Mouse (Mus musculus) right cerebral cortex, adult 2 months (tissue): ENCODE data around the gene Rufy1.
A peak's percentile ranks its signal among the peaks of the same experiment; 100 is the strongest.
"Not testable (repeated sequence)": the region's sequence is repeated elsewhere in the genome, so short reads cannot be mapped to it uniquely, and the experiment has no call there.

Experiments used
- DNase-seq, 2 experiments: peaks; one replicate each; pipeline ENCODE4 v3.0.0; 2021 to 2022; ENCODE audit warnings: low spot score in 2 of 2

Gene Rufy1

GRCm38 (mm10) chr11:50430277-50431133, at the start of gene Rufy1:
Gene Rufy1 (minus strand): TSS chr11:50431125.
- DNase-seq, result peak; percentile 75 to 85

GRCm38 (mm10) chr11:50478072-50478471, 47.1 kb upstream of the Rufy1 start:
- DNase-seq, result no peak

GRCm38 (mm10) chr11:50477486-50478070, 46.7 kb upstream of the Rufy1 start:
- DNase-seq, result no peak

- DNase-seq, result no peak
Measured at GRCm38 (mm10) chr11:50476971-50477370, 46.0 kb upstream of the Rufy1 start.

- DNase-seq, result no peak
Measured at GRCm38 (mm10) chr11:50473933-50474332, 43.0 kb upstream of the Rufy1 start.

GRCm38 (mm10) chr11:50472161-50472939, 41.4 kb upstream of the Rufy1 start:
- DNase-seq, result no peak

GRCm38 (mm10) chr11:50461481-50461880, 30.6 kb upstream of the Rufy1 start:
- no peak for DNase-seq

- no peak for DNase-seq
Measured at GRCm38 (mm10) chr11:50459250-50459649, 28.3 kb upstream of the Rufy1 start.

GRCm38 (mm10) chr11:50457111-50457911, 26.4 kb upstream of the Rufy1 start:
- DNase-seq, result peak; percentile 38 to 45

GRCm38 (mm10) chr11:50456455-50456854, 25.5 kb upstream of the Rufy1 start:
- DNase-seq, result no peak

- no peak for DNase-seq
Measured at GRCm38 (mm10) chr11:50454934-50455333, 24.0 kb upstream of the Rufy1 start.

- DNase-seq, result no peak
Measured at GRCm38 (mm10) chr11:50450236-50450635, 19.3 kb upstream of the Rufy1 start.

- not testable (repeated sequence) for DNase-seq
Measured at GRCm38 (mm10) chr11:50448163-50448562, 17.2 kb upstream of the Rufy1 start.

GRCm38 (mm10) chr11:50443259-50444065, 12.5 kb upstream of the Rufy1 start:
- no peak for DNase-seq

GRCm38 (mm10) chr11:50441637-50442036, 10.7 kb upstream of the Rufy1 start:
- DNase-seq, result peak; percentile 69 to 76

GRCm38 (mm10) chr11:50440691-50441090, 9.8 kb upstream of the Rufy1 start:
- no peak for DNase-seq

- peak; percentile 21 to 31 for DNase-seq
Measured at GRCm38 (mm10) chr11:50439857-50440256, 8.9 kb upstream of the Rufy1 start.

GRCm38 (mm10) chr11:50432896-50433295, 2.0 kb upstream of the Rufy1 start:
- no peak for DNase-seq

GRCm38 (mm10) chr11:50432069-50432440, 1.1 kb upstream of the Rufy1 start:
- no peak for DNase-seq

GRCm38 (mm10) chr11:50431134-50432068, 476 bp upstream of the Rufy1 start:
- DNase-seq, result no peak
